Mouse (Mus musculus): ENCODE data around the gene Ezr. TPM values are rescaled to one million over a fixed set of nuclear protein-coding genes. Genes with fewer than 3 reads are reported as not detected.

Gene Ezr
- polyA plus RNA-seq, 1 experiment from 2014 or later = 52.2 TPM

GRCm38 (mm10) chr17:6808521-6809165 is 26.1 kb upstream of the Ezr start:
- H3K9ac ChIP-seq = no peak overlapping the region
- no peak overlapping the region for H3K4me2 ChIP-seq (replicated peaks)
- H3K4me3 ChIP-seq = no peak overlapping the region
- no peaks in the 10 kb centered on the region for H3K27me3 ChIP-seq
- H3K27ac ChIP-seq = no peak overlapping the region
- no peaks in the 10 kb centered on the region for H3K9me3 ChIP-seq
- H3K4me1 ChIP-seq = no peaks in the 10 kb centered on the region
- 79% methylated on average over 8 of the region's 8 CpGs for WGBS
- no peaks in the 10 kb centered on the region for H3K36me3 ChIP-seq
- no peak for ATAC-seq (ENCODE audit: insufficient number of reproducible peaks, insufficient read depth, low FRiP score, low TSS enrichment)

- 88% methylated on average over 16 of the region's 16 CpGs for WGBS
- H3K9me3 ChIP-seq = no peaks in the 10 kb centered on the region
- H3K9ac ChIP-seq = no peak overlapping the region
- no peaks in the 10 kb centered on the region for H3K27me3 ChIP-seq
- no peak overlapping the region for H3K4me2 ChIP-seq (replicated peaks)
- H3K4me1 ChIP-seq = no peaks in the 10 kb centered on the region
- no peak overlapping the region for H3K27ac ChIP-seq
- no peaks in the 10 kb centered on the region for H3K36me3 ChIP-seq
- no peak for ATAC-seq (ENCODE audit: insufficient number of reproducible peaks, insufficient read depth, low FRiP score, low TSS enrichment)
- no peak overlapping the region for H3K4me3 ChIP-seq
Observed at GRCm38 (mm10) chr17:6807827-6808520, 25.4 kb upstream of the Ezr start.

- 81% methylated on average over 6 of the region's 6 CpGs for WGBS
- H3K4me2 ChIP-seq (replicated peaks) = no peak overlapping the region
- H3K27ac ChIP-seq = no peak overlapping the region
- no peaks in the 10 kb centered on the region for H3K9me3 ChIP-seq
- no peak for ATAC-seq (ENCODE audit: insufficient number of reproducible peaks, insufficient read depth, low FRiP score, low TSS enrichment)
- H3K4me3 ChIP-seq = no peak overlapping the region
- no peak overlapping the region for H3K9ac ChIP-seq
- no peaks in the 10 kb centered on the region for H3K27me3 ChIP-seq
- H3K4me1 ChIP-seq = no peaks in the 10 kb centered on the region
- no peaks in the 10 kb centered on the region for H3K36me3 ChIP-seq
Observed at GRCm38 (mm10) chr17:6804853-6805543, 22.4 kb upstream of the Ezr start.

- Histone ChIP-seq H3K27me3 (no peaks in the 10 kb centered on the region), H3K27ac (no peak overlapping the region), H3K4me1 (no peaks in the 10 kb centered on the region), H3K9me3 (no peaks in the 10 kb centered on the region), H3K4me2 (replicated peaks) (no peak overlapping the region), H3K4me3 (no peak overlapping the region), H3K9ac (no peak overlapping the region), H3K36me3 (no peaks in the 10 kb centered on the region)
- 93% methylated on average over 6 of the region's 6 CpGs for WGBS
- no peak for ATAC-seq (ENCODE audit: insufficient number of reproducible peaks, insufficient read depth, low FRiP score, low TSS enrichment)
Observed at GRCm38 (mm10) chr17:6804111-6804510, 21.5 kb upstream of the Ezr start.

GRCm38 (mm10) chr17:6803614-6804013 is 21.0 kb upstream of the Ezr start:
- Histone ChIP-seq H3K27ac (no peak overlapping the region), H3K4me2 (replicated peaks) (no peak overlapping the region), H3K4me3 (no peak overlapping the region), H3K27me3 (no peaks in the 10 kb centered on the region), H3K9me3 (no peaks in the 10 kb centered on the region), H3K4me1 (no peaks in the 10 kb centered on the region), H3K36me3 (no peaks in the 10 kb centered on the region), H3K9ac (no peak overlapping the region)
- WGBS = 88% methylated on average over 1 of the region's 1 CpGs
- ATAC-seq (ENCODE audit: insufficient number of reproducible peaks, insufficient read depth, low FRiP score, low TSS enrichment) = no peak

- 0 out of 2 replicates have a peak, but pooled peaks cover 9% of the 10 kb centered on the region for H3K4me1 ChIP-seq
- H3K36me3 ChIP-seq = no peaks in the 10 kb centered on the region
- ATAC-seq (ENCODE audit: insufficient number of reproducible peaks, insufficient read depth, low FRiP score, low TSS enrichment) = no peak
- 87% methylated on average over 12 of the region's 12 CpGs for WGBS
- H3K4me3 ChIP-seq = no peak overlapping the region
- H3K27me3 ChIP-seq = no peaks in the 10 kb centered on the region
- no peaks in the 10 kb centered on the region for H3K9me3 ChIP-seq
- no peak overlapping the region for H3K4me2 ChIP-seq (replicated peaks)
- H3K9ac ChIP-seq = no peak overlapping the region
- no peak overlapping the region for H3K27ac ChIP-seq
Observed at GRCm38 (mm10) chr17:6798392-6799061, 15.9 kb upstream of the Ezr start.

GRCm38 (mm10) chr17:6797471-6797870 is 14.9 kb upstream of the Ezr start:
- no peaks in the 10 kb centered on the region for H3K27me3 ChIP-seq
- H3K4me2 ChIP-seq (replicated peaks) = no peak overlapping the region
- 75% methylated on average over 4 of the region's 4 CpGs for WGBS
- H3K4me1 ChIP-seq = 0 out of 2 replicates have a peak, but pooled peaks cover 9% of the 10 kb centered on the region
- ATAC-seq (ENCODE audit: insufficient number of reproducible peaks, insufficient read depth, low FRiP score, low TSS enrichment) = no peak
- H3K27ac ChIP-seq = no peak overlapping the region
- H3K36me3 ChIP-seq = no peaks in the 10 kb centered on the region
- no peak overlapping the region for H3K9ac ChIP-seq
- no peaks in the 10 kb centered on the region for H3K9me3 ChIP-seq
- H3K4me3 ChIP-seq = no peak overlapping the region

- Histone ChIP-seq H3K4me3 (no peak overlapping the region), H3K36me3 (no peaks in the 10 kb centered on the region), H3K27me3 (no peaks in the 10 kb centered on the region), H3K27ac (no peak overlapping the region), H3K9ac (no peak overlapping the region), H3K4me1 (0 out of 2 replicates have a peak, but pooled peaks cover 9% of the 10 kb centered on the region), H3K9me3 (no peaks in the 10 kb centered on the region), H3K4me2 (replicated peaks) (no peak overlapping the region)
- 27% methylated on average over 12 of the region's 12 CpGs for WGBS
- ATAC-seq (ENCODE audit: insufficient number of reproducible peaks, insufficient read depth, low FRiP score, low TSS enrichment) = no peak
Observed at GRCm38 (mm10) chr17:6794160-6794751, 11.7 kb upstream of the Ezr start.

- Histone ChIP-seq H3K4me1 (0 out of 2 replicates have a peak, but pooled peaks cover 7% of the 10 kb centered on the region), H3K4me2 (replicated peaks) (no peak overlapping the region), H3K36me3 (no peaks in the 10 kb centered on the region), H3K27ac (no peak overlapping the region), H3K9me3 (no peaks in the 10 kb centered on the region), H3K4me3 (no peak overlapping the region), H3K9ac (no peak overlapping the region), H3K27me3 (no peaks in the 10 kb centered on the region)
- ATAC-seq (ENCODE audit: insufficient number of reproducible peaks, insufficient read depth, low FRiP score, low TSS enrichment) = no peak
- 83% methylated on average over 9 of the region's 9 CpGs for WGBS
Observed at GRCm38 (mm10) chr17:6789581-6790118, 7.1 kb upstream of the Ezr start.

GRCm38 (mm10) chr17:6789103-6789502 is 6.5 kb upstream of the Ezr start:
- Histone ChIP-seq H3K4me1 (0 out of 2 replicates have a peak, but pooled peaks cover 1% of the 10 kb centered on the region), H3K36me3 (no peaks in the 10 kb centered on the region), H3K27ac (no peak overlapping the region), H3K4me2 (replicated peaks) (no peak overlapping the region), H3K4me3 (no peak overlapping the region), H3K9me3 (no peaks in the 10 kb centered on the region), H3K9ac (no peak overlapping the region), H3K27me3 (no peaks in the 10 kb centered on the region)
- no peak for ATAC-seq (ENCODE audit: insufficient number of reproducible peaks, insufficient read depth, low FRiP score, low TSS enrichment)

- no peak for ATAC-seq (ENCODE audit: insufficient number of reproducible peaks, insufficient read depth, low FRiP score, low TSS enrichment)
- Histone ChIP-seq H3K27ac (no peak overlapping the region), H3K27me3 (no peaks in the 10 kb centered on the region), H3K4me3 (no peak overlapping the region), H3K4me2 (replicated peaks) (no peak overlapping the region), H3K9ac (no peak overlapping the region), H3K36me3 (no peaks in the 10 kb centered on the region), H3K9me3 (no peaks in the 10 kb centered on the region), H3K4me1 (no peaks in the 10 kb centered on the region)
- WGBS = 85% methylated on average over 4 of the region's 4 CpGs
Observed at GRCm38 (mm10) chr17:6787241-6787640, 4.7 kb upstream of the Ezr start.
